Mouse (Mus musculus) liver, embryonic 14.5 days (tissue): ENCODE data around the gene Usp2.

Experiments
- CTCF ChIP-seq: IDR thresholded peaks from 2 replicates; pipeline ENCODE4 v1.5.1; 2016; ENCODE audit warnings: antibody characterized with exemption, low read depth, control low read depth
- EP300 ChIP-seq: IDR thresholded peaks from 2 replicates; pipeline ENCODE4 v1.6.1; 2016; ENCODE audit warnings: antibody characterized with exemption, low read depth

GRCm38 (mm10) chr9:44048541-44049380 is 18.1 kb upstream of the Usp2 start:
- no peak for TF ChIP-seq EP300
- TF ChIP-seq CTCF: no peak
